Mouse (Mus musculus): Measurements from ENCODE around the gene Tet3. TPM values are rescaled to one million over a fixed set of nuclear protein-coding genes. Genes with fewer than 3 reads are reported as not detected.

Gene Tet3
- total RNA-seq, 2 experiments from 2014 or later, result 63.7 to 77.2 TPM

GRCm38 (mm10) chr6:83480019-83480655, 21.3 kb upstream of the Tet3 start:
- intact Hi-C loops (cut with DNase I), result no loop called here
- no peak for DNase-seq (ENCODE audit: low spot score in 2 of 2)

- intact Hi-C loops (cut with DNase I), result no loop called here
- no peak for DNase-seq (ENCODE audit: low spot score in 2 of 2)
Measured at GRCm38 (mm10) chr6:83479193-83479592, 20.3 kb upstream of the Tet3 start.

GRCm38 (mm10) chr6:83478628-83479027, 19.7 kb upstream of the Tet3 start:
- DNase-seq (ENCODE audit: low spot score in 2 of 2), result no peak
- intact Hi-C loops (cut with DNase I), result no loop called here

GRCm38 (mm10) chr6:83478217-83478616, 19.3 kb upstream of the Tet3 start:
- DNase-seq (ENCODE audit: low spot score in 2 of 2), result no peak
- intact Hi-C loops (cut with DNase I), result no loop called here

GRCm38 (mm10) chr6:83475431-83475830, 16.5 kb upstream of the Tet3 start:
- no peak for DNase-seq (ENCODE audit: low spot score in 2 of 2)
- intact Hi-C loops (cut with DNase I), result no loop called here

GRCm38 (mm10) chr6:83473240-83473639, 14.4 kb upstream of the Tet3 start:
- no peak for DNase-seq (ENCODE audit: low spot score in 2 of 2)
- intact Hi-C loops (cut with DNase I), result no loop called here

- intact Hi-C loops (cut with DNase I), result no loop called here
Measured at GRCm38 (mm10) chr6:83471739-83472138, 12.9 kb upstream of the Tet3 start.

GRCm38 (mm10) chr6:83464011-83464410, 5.1 kb upstream of the Tet3 start:
- no peak for DNase-seq (ENCODE audit: low spot score in 2 of 2)
- intact Hi-C loops (cut with DNase I), result no loop called here

More at GRCm38 (mm10) chr6:83471739-83472138, 12.9 kb upstream of the Tet3 start:
- no peak for DNase-seq (ENCODE audit: low spot score in 2 of 2)

- intact Hi-C loops (cut with DNase I), result loop anchor here (2.0 to 5.0 kb wide), 2 partner anchors 16 to 50 kb away; partner anchors contain the start of gene Dguok
- no peak for DNase-seq (ENCODE audit: low spot score in 2 of 2)
Measured at GRCm38 (mm10) chr6:83456984-83457810, 1.7 kb downstream of the Tet3 start.

GRCm38 (mm10) chr6:83456131-83456983, 2.5 kb downstream of the Tet3 start:
- DNase-seq (ENCODE audit: low spot score in 2 of 2), result peak; percentile 56 to 75
- intact Hi-C loops (cut with DNase I), result loop anchor here (2.0 to 5.0 kb wide), 2 partner anchors 16 to 51 kb away; partner anchors contain the start of gene Dguok

GRCm38 (mm10) chr6:83455328-83456130, 3.4 kb downstream of the Tet3 start:
- no peak for DNase-seq (ENCODE audit: low spot score in 2 of 2)
- intact Hi-C loops (cut with DNase I), result loop anchor here (2.0 to 5.0 kb wide), 2 partner anchors 15 to 52 kb away; partner anchors contain the start of gene Dguok

GRCm38 (mm10) chr6:83453706-83454105, 5.2 kb downstream of the Tet3 start:
- DNase-seq (ENCODE audit: low spot score in 2 of 2), result no peak
- intact Hi-C loops (cut with DNase I), result no loop called here

- intact Hi-C loops (cut with DNase I), result no loop called here
- DNase-seq (ENCODE audit: low spot score in 2 of 2), result no peak
Measured at GRCm38 (mm10) chr6:83450451-83451303, 8.2 kb downstream of the Tet3 start.

GRCm38 (mm10) chr6:83449440-83449839, 9.4 kb downstream of the Tet3 start:
- intact Hi-C loops (cut with DNase I), result no loop called here
- DNase-seq (ENCODE audit: low spot score in 2 of 2), result no peak

- intact Hi-C loops (cut with DNase I), result no loop called here
- no peak for DNase-seq (ENCODE audit: low spot score in 2 of 2)
Measured at GRCm38 (mm10) chr6:83448911-83449310, 10.0 kb downstream of the Tet3 start.

- intact Hi-C loops (cut with DNase I), result no loop called here
- no peak for DNase-seq (ENCODE audit: low spot score in 2 of 2)
Measured at GRCm38 (mm10) chr6:83447031-83447430, 11.9 kb downstream of the Tet3 start.

- DNase-seq (ENCODE audit: low spot score in 2 of 2), result no peak
- intact Hi-C loops (cut with DNase I), result no loop called here
Measured at GRCm38 (mm10) chr6:83445796-83446195, 13.1 kb downstream of the Tet3 start.

All from left cerebral cortex, postnatal 36 days (tissue).